Mouse (Mus musculus) liver, embryonic 14.5 days (tissue): ENCODE data around the gene Urah. TPM values are rescaled to one million over a fixed set of nuclear protein-coding genes. Genes with fewer than 3 reads are reported as not detected.

Source experiments
- ATAC-seq: fragments of 200-750 bp; cut with Nextera tagmentation; 2 replicates; pipeline ENCODE4 v1.8.0; 2017; ENCODE audit warnings: moderate number of reproducible peaks, mild to moderate bottlenecking, moderate library complexity; ENCODE audit not compliant: insufficient read depth
- DNase-seq, 3 experiments: peaks; one replicate each; pipeline ENCODE4 v3.0.0-alpha.2; 2012 to 2013; ENCODE audit warnings: low read depth in 3 of 3, low spot score in 3 of 3
- H3K27ac ChIP-seq: fragments of 300-500 bp; sonication (generic); 2 replicates; pipeline ENCODE4 v1.5.1; 2014; ENCODE audit warnings: moderate library complexity, mild to moderate bottlenecking, control low read depth, inconsistent platforms
- H3K27me3 ChIP-seq: fragments of 300-500 bp; sonication (generic); 2 replicates; pipeline ENCODE4 v1.6.1; 2014; ENCODE audit warnings: mild to moderate bottlenecking, low read length, moderate library complexity; ENCODE audit not compliant: control insufficient read depth, insufficient read depth
- H3K36me3 ChIP-seq: fragments of 300-500 bp; sonication (generic); replicated peaks from 2 replicates; pipeline ENCODE4 v1.6.1; 2014; ENCODE audit warnings: low read depth; ENCODE audit not compliant: control insufficient read depth, insufficient read depth
- H3K4me1 ChIP-seq, 2 experiments: fragments of 200-500 bp in 1 of 2; fragments of 300-500 bp in 1 of 2; sonication (generic) in 1 of 2; replicated peaks; 2 replicates each; pipeline ENCODE4 v1.6.1; 2012 to 2014; ENCODE audit warnings: antibody characterized with exemption in 1 of 2, inconsistent platforms in 1 of 2, low read length in 1 of 2; ENCODE audit not compliant: control insufficient read depth in 2 of 2, insufficient read depth in 2 of 2
- H3K4me2 ChIP-seq: fragments of 300-500 bp; sonication (generic); 2 replicates; pipeline ENCODE4 v1.6.1; 2014; ENCODE audit warnings: low read depth, mild to moderate bottlenecking, control low read depth, moderate library complexity
- H3K4me3 ChIP-seq, 2 experiments: fragments of 200-500 bp in 1 of 2; fragments of 300-500 bp in 1 of 2; sonication (generic) in 1 of 2; 2 replicates each; pipeline ENCODE4 v1.5.1; 2012 to 2014; ENCODE audit warnings: low read depth in 2 of 2, low read length in 2 of 2, mild to moderate bottlenecking in 2 of 2, control low read depth in 1 of 2, inconsistent platforms in 1 of 2, moderate library complexity in 1 of 2; ENCODE audit not compliant: insufficient read depth in 1 of 2
- H3K9ac ChIP-seq: fragments of 300-500 bp; sonication (generic); replicated peaks from 2 replicates; pipeline ENCODE4 v1.6.1; 2014; ENCODE audit warnings: mild to moderate bottlenecking, control low read depth, moderate library complexity
- H3K9me3 ChIP-seq: fragments of 300-500 bp; sonication (generic); 2 replicates; pipeline ENCODE4 v1.6.1; 2016; ENCODE audit warnings: low read length, mixed read lengths; ENCODE audit not compliant: control insufficient read depth
- CTCF ChIP-seq: IDR thresholded peaks from 2 replicates; pipeline ENCODE4 v1.5.1; 2016; ENCODE audit warnings: antibody characterized with exemption, low read depth, control low read depth
- EP300 ChIP-seq: IDR thresholded peaks from 2 replicates; pipeline ENCODE4 v1.6.1; 2016; ENCODE audit warnings: antibody characterized with exemption, low read depth
- WGBS: fragments of 180-500 bp; shearing (Covaris S2); extraction: QIAGEN DNeasy Blood & Tissue Kit; methylation state at CpG from one replicate; pipeline ENCODE4 v1.1.7; 2014; ENCODE audit not compliant: insufficient replicate concordance; 5-methylcytosine and 5-hydroxymethylcytosine counted together
- polyA plus RNA-seq, 2 experiments: library from polyadenylated mRNA; depleted of rRNA in 1 of 2; stranded (reverse) in 1 of 2; unstranded in 1 of 2; fragments of >200 nt; fragmentation: Nextera tagmentation in 1 of 2; extraction: Ambion mirVana in 1 of 2; gene quantifications; 2 replicates each; pipeline versions ENCODE4 v1.2.1 to v1.2.3; 2012 to 2014

Urah gene
- polyA plus RNA-seq, 2 experiments: 8.3 to 19.3 TPM

DNA sequence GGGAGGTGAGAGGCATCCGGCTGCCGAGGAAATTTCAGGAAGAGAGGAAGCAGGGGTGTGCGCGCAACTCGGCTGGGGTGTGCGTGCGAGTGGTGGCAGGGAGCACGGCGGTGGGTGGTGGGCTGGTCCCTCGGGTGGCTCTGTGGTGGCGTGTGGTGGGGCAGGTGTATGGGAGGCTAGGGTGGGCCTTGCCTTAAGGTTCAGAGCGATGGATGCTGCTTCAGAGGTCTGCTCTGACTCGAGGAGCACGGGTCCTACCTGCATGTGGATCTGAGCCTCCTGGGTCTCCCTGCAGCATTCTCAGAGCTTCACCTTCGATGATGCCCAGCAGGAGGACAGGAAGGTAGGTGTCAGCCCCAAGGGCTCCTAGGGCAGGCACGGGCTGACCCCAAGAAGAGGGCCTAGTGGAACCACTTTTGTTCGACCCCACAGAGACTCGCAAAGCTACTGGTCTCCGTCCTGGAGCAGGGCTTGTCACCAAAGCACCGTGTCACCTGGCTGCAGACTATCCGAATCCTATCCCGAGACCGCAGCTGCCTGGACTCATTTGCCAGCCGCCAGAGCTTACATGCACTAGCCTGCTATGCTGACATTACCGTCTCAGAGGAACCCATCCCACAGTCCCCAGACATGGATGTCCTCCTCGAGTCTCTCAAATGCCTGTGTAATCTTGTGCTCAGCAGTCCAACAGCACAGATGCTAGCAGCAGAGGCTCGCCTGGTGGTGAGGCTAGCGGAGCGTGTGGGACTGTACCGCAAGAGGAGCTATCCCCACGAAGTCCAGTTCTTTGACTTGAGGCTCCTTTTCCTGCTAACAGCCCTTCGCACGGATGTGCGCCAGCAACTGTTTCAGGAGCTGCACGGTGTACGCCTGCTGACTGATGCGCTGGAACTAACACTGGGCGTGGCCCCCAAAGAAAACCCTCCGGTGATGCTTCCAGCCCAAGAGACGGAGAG, 23.0 kb downstream of the Urah start, which contains the start of gene Bet1l:
Bet1l (minus strand) TSS at position 28 of the 956 bp plus-strand sequence.
- peak within 1 kb of the TSS; percentile 85 for H3K9ac ChIP-seq
- no peaks in the 10 kb centered on the region for H3K9me3 ChIP-seq
- peaks cover 33% of the 10 kb centered on the region for H3K36me3 ChIP-seq
- DNase-seq (no peak), ATAC-seq (peak; percentile 17)
- H3K27ac ChIP-seq: peak within 1 kb of the TSS; percentile 91
- TF ChIP-seq CTCF (no peak; the same call in 1 of the 2 replicates), EP300 (no peak)
- H3K4me2 ChIP-seq: peak within 1 kb of the TSS; percentile 86
- peaks cover 11 to 17% of the 10 kb centered on the region in 2 experiments for H3K4me1 ChIP-seq
- H3K4me3 ChIP-seq: peak within 1 kb of the TSS; percentile 83 to 93
- WGBS: 28% methylated on average over 40 of the region's 40 CpGs
- H3K27me3 ChIP-seq: no peaks in the 10 kb centered on the region

DNA sequence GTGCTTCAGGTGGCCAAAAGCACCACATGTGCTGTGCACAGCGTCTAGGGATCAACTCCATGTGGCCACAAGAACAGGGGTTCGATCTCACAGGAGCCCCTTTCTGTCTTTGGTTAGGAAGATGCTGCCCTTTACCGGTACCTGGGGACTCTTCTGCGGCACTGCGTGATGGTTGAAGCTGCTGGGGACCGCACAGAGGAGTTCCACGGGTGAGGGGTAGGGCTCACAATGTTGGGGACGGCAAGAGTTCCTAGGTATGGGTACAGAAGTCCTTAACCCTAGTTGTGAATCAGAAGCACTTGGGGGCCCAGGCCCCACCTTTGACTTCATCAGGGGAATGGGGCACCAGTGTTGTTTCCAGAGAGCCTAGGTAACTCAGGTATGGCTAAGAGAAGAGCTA, 23.9 kb downstream of the Urah start:
- ATAC-seq (no peak), DNase-seq (no peak)
- no peaks in the 10 kb centered on the region for H3K9me3 ChIP-seq
- 89% methylated on average over 8 of the region's 8 CpGs for WGBS
- no peak overlapping the region for H3K27ac ChIP-seq
- H3K9ac ChIP-seq: no peak overlapping the region
- H3K4me1 ChIP-seq: peaks cover 11 to 17% of the 10 kb centered on the region in 2 experiments
- H3K4me3 ChIP-seq: peak overlapping the region in 1 of 2 experiments; percentile 93; a peak in 1 of 4 replicates
- H3K36me3 ChIP-seq: peaks cover 27% of the 10 kb centered on the region
- no peak for TF ChIP-seq CTCF
- no peak for TF ChIP-seq EP300
- H3K27me3 ChIP-seq: no peaks in the 10 kb centered on the region
- peak overlapping the region; percentile 86 for H3K4me2 ChIP-seq

DNA sequence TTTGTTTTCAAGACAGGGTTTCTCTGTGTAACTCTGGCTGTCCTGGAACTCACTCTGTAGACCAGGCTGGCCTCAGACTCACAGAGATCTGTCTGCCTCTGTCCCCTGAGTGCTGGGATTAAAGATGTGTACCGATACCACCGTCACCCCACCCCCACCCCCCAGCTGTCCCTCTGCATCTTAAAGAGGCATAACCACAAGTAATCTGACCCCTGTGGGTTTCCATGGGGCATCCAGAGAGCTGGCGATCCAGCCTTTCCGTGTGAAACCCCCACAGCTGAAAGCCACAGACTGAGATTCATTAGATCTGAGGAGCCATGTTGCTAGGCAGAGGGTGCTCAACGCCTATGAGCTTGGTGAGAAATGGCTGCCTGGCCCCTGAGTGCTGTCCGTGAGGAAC, 25.2 kb downstream of the Urah start:
- peaks cover 18% of the 10 kb centered on the region for H3K36me3 ChIP-seq
- WGBS: 67% methylated on average over 6 of the region's 6 CpGs
- ATAC-seq: no peak
- no peak overlapping the region for H3K4me3 ChIP-seq
- no peaks in the 10 kb centered on the region for H3K27me3 ChIP-seq
- peaks cover 11 to 15% of the 10 kb centered on the region in 2 experiments for H3K4me1 ChIP-seq
- H3K27ac ChIP-seq: no peak overlapping the region
- no peaks in the 10 kb centered on the region for H3K9me3 ChIP-seq
- TF ChIP-seq EP300 (no peak), CTCF (no peak)
- H3K9ac ChIP-seq: no peak overlapping the region
- DNase-seq: no peak
- H3K4me2 ChIP-seq: no peak overlapping the region

DNA sequence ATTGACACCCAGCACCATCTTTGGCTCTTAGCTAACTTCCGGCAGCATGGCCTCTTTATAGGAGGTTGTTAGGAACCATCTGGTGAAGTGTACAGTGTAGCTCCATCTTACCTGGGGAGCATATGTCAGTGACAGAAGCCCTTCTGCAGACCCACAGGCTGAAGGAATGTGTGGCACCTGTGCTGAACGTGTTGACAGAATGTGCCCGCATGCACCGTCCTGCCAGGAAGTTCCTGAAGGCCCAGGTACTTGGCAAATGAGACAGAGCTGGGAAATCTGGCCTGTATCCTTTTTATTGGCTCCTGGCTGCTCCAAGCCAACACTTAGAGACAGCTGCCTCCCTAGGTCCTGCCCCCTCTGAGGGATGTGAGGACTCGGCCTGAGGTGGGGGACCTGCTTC, 25.9 kb downstream of the Urah start:
- Histone ChIP-seq H3K36me3 (peaks cover 18% of the 10 kb centered on the region), H3K9me3 (no peaks in the 10 kb centered on the region), H3K4me2 (no peak overlapping the region), H3K4me3 (no peak overlapping the region), H3K27me3 (no peaks in the 10 kb centered on the region), H3K9ac (no peak overlapping the region), H3K27ac (no peak overlapping the region), H3K4me1 (peaks cover 7 to 9% of the 10 kb centered on the region in 2 experiments)
- TF ChIP-seq EP300: no peak
- no peak for TF ChIP-seq CTCF
- no peak for DNase-seq
- no peak for ATAC-seq
- WGBS: 82% methylated on average over 5 of the region's 5 CpGs

DNA sequence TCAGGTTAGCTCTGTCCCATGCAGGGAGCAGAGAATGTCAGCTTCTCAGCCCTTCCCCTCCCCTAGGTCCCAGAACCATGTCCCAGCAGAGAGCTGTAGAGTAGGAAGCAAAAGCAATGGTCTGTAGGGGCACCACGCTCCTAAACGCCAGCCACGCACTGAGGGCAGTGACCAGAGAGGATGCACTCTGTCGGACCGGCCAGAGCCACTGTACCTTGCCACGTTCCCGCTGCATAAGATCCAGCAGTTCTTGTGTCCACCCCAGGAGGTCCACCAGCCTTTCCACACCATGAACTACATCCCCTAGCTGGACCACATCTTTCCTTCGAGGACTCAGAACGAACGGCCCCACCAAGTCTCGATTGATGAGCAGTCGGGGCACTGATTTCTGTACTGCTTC, 29.9 kb downstream of the Urah start:
- Histone ChIP-seq H3K9ac (no peak overlapping the region), H3K36me3 (peaks cover 18% of the 10 kb centered on the region), H3K4me1 (no peaks in the 10 kb centered on the region), H3K27ac (no peak overlapping the region), H3K27me3 (no peaks in the 10 kb centered on the region), H3K9me3 (no peaks in the 10 kb centered on the region), H3K4me3 (no peak overlapping the region), H3K4me2 (no peak overlapping the region)
- DNase-seq (no peak), ATAC-seq (no peak)
- TF ChIP-seq EP300 (no peak), CTCF (no peak)
- 84% methylated on average over 12 of the region's 12 CpGs for WGBS
